Comparison of ENCODE assay signal across 20 mouse cellular contexts in the genomic region with DNA sequence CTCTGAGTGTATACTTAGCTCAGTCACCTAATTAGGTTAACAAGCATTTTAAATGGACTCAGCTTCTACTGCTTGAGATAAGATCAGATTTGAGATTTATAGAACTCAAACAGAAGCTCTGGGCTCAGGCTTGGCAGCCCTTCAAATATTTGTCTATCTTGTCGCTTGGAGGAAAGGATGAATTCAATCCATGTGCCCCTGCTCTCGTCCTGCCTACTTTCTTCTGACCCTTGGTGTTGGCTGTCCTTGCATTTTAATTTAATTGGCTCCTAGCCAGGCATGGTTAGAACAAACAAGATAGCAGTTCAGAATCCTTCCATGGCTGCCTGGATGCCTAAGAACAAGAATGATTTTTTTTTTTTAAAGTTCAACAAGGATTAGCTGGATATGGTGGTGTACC.
DNase-seq lines count a peak whose midpoint lies in the region; ATAC-seq lines count a peak whose summit lies in the region.
"Had no signal": no experiment of that assay in that cellular context is flagged by ENCODE, and none has a peak within 500 bp of the region (broad histone marks: within the 10 kb centered on the region; RNA-seq: fewer than 3 reads in every experiment).

No protein-coding gene starts in this region.

- H3K9ac ChIP-seq in hindbrain, embryonic 16.5 days (ENCODE audit: low read depth, low read length), result no peak overlapping the region
- H3K9ac ChIP-seq in lung, embryonic 16.5 days (ENCODE audit: low read length), result no peak overlapping the region

- no peak overlapping the region for H3K4me2 ChIP-seq in hindbrain, embryonic 16.5 days (ENCODE audit: low read length)
- no peak overlapping the region for H3K4me2 ChIP-seq in lung, embryonic 16.5 days (ENCODE audit: low read depth, low read length)
- H3K4me2 ChIP-seq: liver, embryonic 11.5 days had no signal

- no peaks in the 10 kb centered on the region for H3K36me3 ChIP-seq in hindbrain, embryonic 10.5 days
- H3K36me3 ChIP-seq in hindbrain, embryonic 16.5 days (ENCODE audit: control insufficient read depth, insufficient read depth, low read length), result no peaks in the 10 kb centered on the region
- H3K36me3 ChIP-seq in lung, embryonic 16.5 days (ENCODE audit: control insufficient read depth, insufficient read depth, low read length), result no peaks in the 10 kb centered on the region
- H3K36me3 ChIP-seq: forebrain, embryonic 10.5 days; limb, embryonic 10.5 days had no signal

- no peak for DNase-seq in hindbrain, embryonic 10.5 days (ENCODE audit: low spot score)
- DNase-seq in lung, postnatal 36 days, result no peak
- peak; percentile 42 for DNase-seq in NIH3T3 (ENCODE audit: low read depth)
- peak; percentile 67 for DNase-seq in kidney, postnatal 14 days
- no peak for DNase-seq in cerebellum, adult 18-20 months
- DNase-seq: adrenal gland, postnatal 36 days; cerebellum, adult 8-10 months; gastrocnemius, adult 2 months; layer of hippocampus, adult 9-11 months; lung, adult 18-20 months; retina, postnatal 1 day; right cerebral cortex, postnatal 4 days had no signal

- 81% methylated on average over 2 of the region's 2 CpGs for WGBS in hindbrain, embryonic 10.5 days
- 38% methylated on average over 2 of the region's 2 CpGs for WGBS in hindbrain, embryonic 16.5 days
- 13% methylated on average over 2 of the region's 2 CpGs for WGBS in lung, embryonic 16.5 days

- no peaks in the 10 kb centered on the region for H3K27me3 ChIP-seq in hindbrain, embryonic 10.5 days (ENCODE audit: insufficient read depth, poor library complexity, severe bottlenecking)
- H3K27me3 ChIP-seq in hindbrain, embryonic 16.5 days (replicated peaks; ENCODE audit: control insufficient read depth, insufficient read depth, low read length), result no peaks in the 10 kb centered on the region
- no peaks in the 10 kb centered on the region for H3K27me3 ChIP-seq in lung, embryonic 16.5 days (ENCODE audit: control insufficient read depth, insufficient read depth, low read depth, low read length)

- H3K9me3 ChIP-seq in hindbrain, embryonic 10.5 days, result no peaks in the 10 kb centered on the region
- no peaks in the 10 kb centered on the region for H3K9me3 ChIP-seq in hindbrain, embryonic 16.5 days (ENCODE audit: control insufficient read depth, low read length)
- no peaks in the 10 kb centered on the region for H3K9me3 ChIP-seq in lung, embryonic 16.5 days (ENCODE audit: control insufficient read depth, low read length)
- H3K9me3 ChIP-seq: forebrain, embryonic 10.5 days; limb, embryonic 10.5 days; megakaryocyte, embryonic 14.5 days had no signal

- no peak for ATAC-seq in hindbrain, embryonic 16.5 days
- no peak for ATAC-seq in lung, embryonic 16.5 days (ENCODE audit: low read depth)
- ATAC-seq: inflammation-experienced regulatory T-cells, adult 6 months had no signal

- H3K27ac ChIP-seq in hindbrain, embryonic 10.5 days, result 0 out of 2 replicates have a peak overlapping the region, but pooled peaks have one; percentile 24
- H3K27ac ChIP-seq in hindbrain, embryonic 16.5 days (ENCODE audit: low read depth, low read length), result no peak overlapping the region
- peak overlapping the region; percentile 39; the same call in 1 of the 2 replicates for H3K27ac ChIP-seq in lung, embryonic 16.5 days (ENCODE audit: low read length)
- H3K27ac ChIP-seq: forebrain, embryonic 10.5 days; gastrocnemius, adult 2 months; left cerebral cortex, adult 2 months; limb, embryonic 10.5 days had no signal

- H3K4me3 ChIP-seq in hindbrain, embryonic 10.5 days, result no peak overlapping the region
- H3K4me3 ChIP-seq in hindbrain, embryonic 16.5 days (ENCODE audit: low read length), result no peak overlapping the region
- no peak overlapping the region for H3K4me3 ChIP-seq in lung, embryonic 16.5 days (ENCODE audit: low read length)
- H3K4me3 ChIP-seq: forebrain, embryonic 10.5 days; gastrocnemius, adult 2 months; left cerebral cortex, adult 2 months; limb, embryonic 10.5 days; megakaryocyte, embryonic 14.5 days had no signal

- H3K4me1 ChIP-seq in hindbrain, embryonic 10.5 days (replicated peaks), result peaks cover 39% of the 10 kb centered on the region
- H3K4me1 ChIP-seq in hindbrain, embryonic 16.5 days (ENCODE audit: control insufficient read depth, insufficient read depth, low read depth, low read length), result peaks cover 17% of the 10 kb centered on the region
- H3K4me1 ChIP-seq in lung, embryonic 16.5 days (replicated peaks; ENCODE audit: control insufficient read depth, insufficient read depth, low read length), result peaks cover 14% of the 10 kb centered on the region; the same call in 1 of the 2 replicates

Comparison
In these comparisons a context has a peak if more than half of its experiments do, and no peak if none do; other contexts are left out.
1. DNase-seq: peak in NIH3T3 (single experiment) and kidney, postnatal 14 days (single experiment); none in hindbrain, embryonic 10.5 days (single experiment), lung, postnatal 36 days (single experiment) and cerebellum, adult 18-20 months (0 of 2).